Mouse (Mus musculus) cortical plate, adult 2 months (tissue): ENCODE data around the gene Dpy19l3. TPM values are rescaled to one million over a fixed set of nuclear protein-coding genes. Genes with fewer than 3 reads are reported as not detected.

ENCODE experiments used
- H3K27ac ChIP-seq: fragments of 200-500 bp; 2 replicates; pipeline ENCODE4 v1.5.1; 2012; ENCODE audit warnings: low read length, control low read depth, inconsistent platforms; ENCODE audit not compliant: insufficient read depth
- H3K4me1 ChIP-seq: fragments of 200-500 bp; 2 replicates; pipeline ENCODE4 v1.6.1; 2011; ENCODE audit warnings: low read length; ENCODE audit not compliant: control insufficient read depth, insufficient read depth
- H3K4me3 ChIP-seq: fragments of 200-500 bp; 2 replicates; pipeline ENCODE4 v1.5.1; 2011; ENCODE audit warnings: mild to moderate bottlenecking, low read length, control low read depth; ENCODE audit not compliant: insufficient read depth
- CTCF ChIP-seq: fragments of 200-500 bp; IDR thresholded peaks from 2 replicates; pipeline ENCODE4 v1.5.1; 2011; ENCODE audit warnings: mild to moderate bottlenecking, control low read depth, low read length; ENCODE audit not compliant: insufficient read depth; ENCODE audit errors: extremely low read depth
- POLR2A ChIP-seq: fragments of 200-500 bp; IDR thresholded peaks from 2 replicates; pipeline ENCODE4 v1.6.1; 2011; ENCODE audit warnings: mild to moderate bottlenecking, low read length, control low read depth; ENCODE audit not compliant: insufficient read depth; ENCODE audit errors: extremely low read depth
- polyA plus RNA-seq: library from polyadenylated mRNA; depleted of rRNA; stranded (reverse); fragments of >200 nt; gene quantifications from 2 replicates; pipeline ENCODE4 v1.2.3, GENCODE M21; 2012

Gene Dpy19l3
- polyA plus RNA-seq, 1 experiment, result 21.3 TPM

DNA sequence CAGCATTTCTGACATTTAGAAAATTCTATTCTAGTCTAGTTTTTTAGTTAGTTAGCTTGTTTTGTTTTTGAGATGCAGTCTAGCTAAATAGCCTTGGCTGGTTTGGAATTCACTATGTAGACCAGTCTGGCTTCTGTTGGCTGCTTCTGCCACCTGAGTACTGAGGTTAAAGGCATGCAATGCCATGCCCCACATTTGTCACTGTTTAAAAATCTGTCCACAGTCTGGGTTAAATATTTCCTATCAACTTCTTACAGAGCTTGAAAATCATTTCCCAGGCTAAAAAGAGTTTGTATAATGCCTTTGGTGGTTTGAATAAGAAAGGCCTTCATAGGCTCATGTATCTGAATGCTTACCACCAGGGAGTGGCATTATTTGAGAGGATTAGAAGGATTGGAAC is 15.4 kb downstream of the Dpy19l3 start:
- TF ChIP-seq POLR2A (no peak), CTCF (no peak)
- H3K27ac ChIP-seq, result no peak overlapping the region
- peaks cover 5% of the 10 kb centered on the region; the same call in 1 of the 2 replicates for H3K4me1 ChIP-seq
- no peak overlapping the region for H3K4me3 ChIP-seq

DNA sequence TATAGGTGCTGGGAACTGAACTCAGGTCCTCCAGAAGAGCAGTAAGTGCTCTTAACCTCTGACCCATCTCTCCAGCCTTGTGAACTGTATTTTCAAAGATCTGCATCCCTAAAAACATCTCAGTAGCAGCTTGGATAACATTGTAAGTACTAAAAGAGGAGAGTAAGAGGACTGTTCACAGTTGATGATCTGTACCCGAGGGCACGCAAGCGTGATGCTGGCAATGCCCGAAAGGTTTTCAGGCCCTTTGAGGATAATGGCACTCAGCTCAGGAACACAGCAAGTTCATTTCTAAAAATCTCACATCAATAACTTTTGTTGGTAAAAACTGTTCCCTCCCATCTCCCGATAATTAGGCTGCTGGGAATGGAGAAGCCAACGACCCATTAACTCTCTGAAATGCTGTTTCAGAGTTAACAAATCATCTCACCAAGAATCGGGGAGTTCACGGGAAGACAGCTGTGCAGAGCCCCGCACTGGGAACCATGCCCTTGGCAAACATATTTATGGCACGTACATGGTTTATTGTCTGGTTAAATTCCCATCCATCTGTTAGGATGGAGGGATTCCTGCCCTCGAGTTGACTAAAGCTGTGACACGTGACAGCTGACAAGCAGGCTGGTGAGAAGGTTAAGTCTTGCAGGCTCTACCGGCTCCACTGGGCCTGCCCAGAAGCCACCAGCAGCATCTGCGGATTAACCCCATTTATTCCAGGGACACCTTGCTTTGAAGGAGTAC is 20.8 kb downstream of the Dpy19l3 start:
- no peak overlapping the region for H3K27ac ChIP-seq
- TF ChIP-seq CTCF (no peak), POLR2A (no peak)
- no peaks in the 10 kb centered on the region for H3K4me1 ChIP-seq
- no peak overlapping the region for H3K4me3 ChIP-seq

DNA sequence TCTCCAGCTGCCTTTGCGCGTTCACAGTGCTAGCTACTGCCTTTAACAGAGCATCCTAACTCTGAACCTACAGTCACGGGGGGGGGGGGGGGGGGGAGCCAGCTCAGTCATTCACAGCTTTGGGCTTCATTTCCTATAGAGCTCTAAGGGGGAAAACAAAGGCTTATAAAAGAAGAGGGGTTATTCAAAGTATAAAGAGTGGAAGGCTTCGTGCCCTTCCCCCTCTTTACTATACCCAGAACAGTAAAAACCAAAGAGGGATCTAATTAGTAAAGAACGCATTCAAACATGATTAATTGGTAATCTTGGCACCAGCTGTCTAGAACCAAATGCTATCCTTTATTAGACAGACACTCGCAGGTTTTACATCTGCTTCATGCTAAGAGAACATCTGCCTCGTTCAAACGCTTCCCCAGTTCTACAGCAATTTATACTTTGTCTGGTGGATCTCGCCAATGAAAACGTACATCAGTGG is 21.6 kb downstream of the Dpy19l3 start:
- Histone ChIP-seq H3K27ac (no peak overlapping the region), H3K4me1 (no peaks in the 10 kb centered on the region), H3K4me3 (no peak overlapping the region)
- TF ChIP-seq CTCF (no peak), POLR2A (no peak)

DNA sequence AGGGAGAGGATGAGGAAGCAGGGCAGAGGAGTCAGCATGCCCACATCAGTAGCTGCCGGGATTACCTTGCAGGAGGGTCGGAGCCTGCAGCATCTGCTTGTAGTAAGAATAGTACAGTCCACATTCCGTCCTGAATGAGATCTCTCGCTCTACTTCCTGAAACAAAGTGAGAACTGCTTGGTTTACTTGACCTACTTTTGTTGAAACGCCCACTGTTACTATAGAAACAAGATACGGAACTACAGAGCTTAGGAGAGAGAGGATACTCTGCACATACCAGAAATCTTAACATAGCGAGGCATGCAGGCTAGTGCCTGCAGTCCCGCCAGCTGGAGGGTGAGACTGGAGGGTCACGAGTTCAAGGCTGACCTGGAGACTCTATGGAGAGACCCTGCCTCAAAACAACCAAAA is 24.6 kb downstream of the Dpy19l3 start:
- TF ChIP-seq CTCF (no peak), POLR2A (no peak)
- H3K4me1 ChIP-seq, result no peaks in the 10 kb centered on the region
- no peak overlapping the region for H3K27ac ChIP-seq
- H3K4me3 ChIP-seq, result no peak overlapping the region

DNA sequence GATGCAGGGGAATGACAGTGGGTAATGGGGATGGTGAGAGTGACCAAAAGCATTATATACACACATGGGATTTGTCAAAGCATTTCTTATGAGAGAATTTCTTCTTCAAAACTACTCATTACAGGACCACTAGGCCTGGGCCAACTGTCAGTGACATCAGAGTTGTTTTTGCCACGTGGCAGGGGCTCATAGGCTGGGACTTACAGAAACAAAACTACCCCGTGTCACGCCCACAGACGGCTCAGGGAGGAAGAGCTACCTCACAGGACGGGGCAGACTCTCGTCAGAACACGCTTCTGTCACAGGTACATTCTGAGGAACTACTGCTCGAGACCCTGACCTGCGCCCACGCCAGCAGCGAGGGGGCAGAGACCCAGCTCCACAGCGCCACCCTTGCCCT is 25.9 kb downstream of the Dpy19l3 start:
- H3K4me3 ChIP-seq, result no peak overlapping the region
- H3K4me1 ChIP-seq, result no peaks in the 10 kb centered on the region
- TF ChIP-seq CTCF (no peak), POLR2A (no peak)
- no peak overlapping the region for H3K27ac ChIP-seq

DNA sequence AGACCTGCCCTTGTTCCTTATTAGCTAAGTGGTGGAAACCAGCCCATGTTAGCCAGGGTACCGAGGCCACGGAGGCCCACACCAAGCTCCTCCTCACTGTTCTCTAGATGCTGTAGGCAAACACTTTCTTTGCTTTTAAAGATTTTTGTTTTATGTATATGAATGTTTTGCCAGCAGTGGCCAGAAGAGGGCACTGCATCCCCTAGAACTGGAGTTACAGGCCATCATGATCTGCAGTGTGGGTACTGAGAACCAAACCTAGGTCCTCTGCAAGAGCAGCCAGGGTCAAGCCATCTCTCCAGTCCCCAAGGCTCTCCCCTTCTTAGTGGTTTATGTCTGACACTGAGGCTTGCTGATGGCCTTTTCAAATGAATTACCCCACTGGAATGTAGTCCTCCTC is 31.2 kb downstream of the Dpy19l3 start:
- Histone ChIP-seq H3K4me3 (no peak overlapping the region), H3K4me1 (no peaks in the 10 kb centered on the region), H3K27ac (no peak overlapping the region)
- TF ChIP-seq CTCF (0 out of 2 replicates have a peak, but pooled peaks have one; percentile 6), POLR2A (no peak)

DNA sequence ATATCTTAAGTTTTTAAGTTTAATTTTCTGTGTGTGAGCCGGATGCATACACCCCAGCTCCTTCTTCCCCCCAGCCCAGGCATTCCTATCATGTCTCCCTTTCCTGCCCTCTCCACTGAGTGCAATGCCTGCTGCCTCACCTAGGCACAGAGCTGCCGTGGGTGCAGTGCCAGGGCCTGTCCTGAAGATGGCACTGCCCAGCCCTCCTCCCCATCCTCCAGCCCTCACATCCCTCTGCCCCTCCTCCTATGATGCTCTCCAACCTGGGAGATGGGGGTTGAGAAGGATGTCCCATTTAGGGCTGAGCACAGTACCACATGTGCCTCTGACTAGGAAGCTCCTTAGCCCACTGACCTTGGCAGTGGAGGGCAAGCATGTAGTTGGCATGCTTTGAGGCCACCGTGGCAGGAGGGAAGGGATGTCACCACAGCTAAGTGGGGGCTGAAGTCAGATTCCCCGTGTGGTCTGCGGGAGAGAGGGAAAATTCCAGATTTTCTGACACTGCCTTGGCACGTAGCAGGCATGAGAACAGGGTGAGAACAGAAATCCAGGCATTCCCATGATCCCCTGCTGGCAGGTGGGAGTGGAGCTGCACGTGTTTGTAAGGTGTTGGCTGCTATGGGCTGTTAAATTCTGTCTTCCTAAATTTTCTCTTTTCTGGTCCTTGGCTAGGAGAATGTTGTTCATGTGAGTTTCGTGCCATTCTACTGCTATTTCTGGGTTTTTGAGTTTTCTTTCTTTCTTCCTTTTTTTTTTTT is 35.7 kb downstream of the Dpy19l3 start:
- TF ChIP-seq CTCF, result no peak
- no peak for TF ChIP-seq POLR2A
- H3K4me1 ChIP-seq, result no peaks in the 10 kb centered on the region
- no peak overlapping the region for H3K27ac ChIP-seq
- no peak overlapping the region for H3K4me3 ChIP-seq

DNA sequence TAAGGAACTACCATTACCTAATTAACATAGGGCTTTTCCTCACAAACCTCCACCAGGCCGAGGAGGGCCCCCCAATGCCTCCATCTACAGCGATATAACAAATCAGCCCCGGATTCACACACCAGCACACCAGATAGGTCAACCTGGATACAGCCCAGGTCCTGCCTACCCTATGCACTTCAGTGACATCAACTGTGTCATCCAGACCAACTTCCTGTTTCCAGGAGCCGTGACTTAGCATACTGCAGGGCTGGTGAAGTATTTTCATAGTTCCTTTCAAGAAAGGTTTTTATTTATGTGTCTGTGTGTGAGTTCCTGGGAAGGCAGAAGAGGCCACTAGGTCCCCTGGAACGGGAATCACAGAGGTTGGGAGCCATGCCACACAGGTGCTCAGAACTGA is 43.9 kb downstream of the Dpy19l3 start:
- no peak overlapping the region for H3K27ac ChIP-seq
- no peaks in the 10 kb centered on the region for H3K4me1 ChIP-seq
- TF ChIP-seq POLR2A, result no peak
- TF ChIP-seq CTCF, result no peak
- no peak overlapping the region for H3K4me3 ChIP-seq

DNA sequence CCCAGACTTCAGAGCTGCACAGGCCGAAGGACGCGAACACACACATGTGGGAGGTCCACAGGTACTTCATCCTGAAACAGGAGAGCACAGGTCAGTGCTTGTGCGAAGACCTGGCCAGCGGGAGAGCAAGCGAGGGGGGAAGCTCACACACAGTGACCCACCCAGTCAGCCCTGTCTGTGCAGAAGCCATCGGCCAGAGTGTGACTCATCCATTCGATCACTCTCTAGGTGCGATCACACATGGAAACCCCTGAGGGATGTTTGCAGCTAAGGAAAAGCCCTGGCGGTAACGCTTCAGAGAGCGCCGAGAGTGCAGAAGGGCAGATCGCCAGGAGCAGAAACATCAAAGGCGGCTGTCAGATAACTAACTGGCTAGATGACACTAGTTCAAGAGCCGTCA is 46.2 kb downstream of the Dpy19l3 start:
- no peak overlapping the region for H3K27ac ChIP-seq
- no peak for TF ChIP-seq CTCF
- TF ChIP-seq POLR2A, result no peak

DNA sequence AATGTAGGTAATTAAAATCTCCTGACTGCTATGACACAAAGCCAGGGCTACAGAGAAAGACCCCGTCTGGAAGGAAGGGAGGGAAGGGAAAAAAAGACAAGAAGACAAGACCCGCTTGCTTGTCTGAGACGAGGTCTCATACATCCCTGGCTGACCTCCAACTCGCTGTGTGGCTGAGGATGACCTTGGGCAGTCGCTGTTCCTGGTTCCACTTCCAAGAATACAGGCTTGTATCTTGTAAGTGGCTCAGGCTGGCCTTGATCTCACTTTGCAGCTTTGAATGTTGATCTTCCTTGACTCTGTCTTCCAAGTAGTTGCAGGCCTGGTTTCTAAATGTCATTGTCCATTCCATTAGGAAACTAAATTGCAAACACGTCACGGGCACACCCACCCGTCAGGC is 55.2 kb downstream of the Dpy19l3 start:
- TF ChIP-seq CTCF (no peak), POLR2A (no peak)
- Histone ChIP-seq H3K27ac (no peak overlapping the region), H3K4me1 (no peaks in the 10 kb centered on the region), H3K4me3 (no peak overlapping the region)

More for the DNA sequence above, 46.2 kb downstream of the Dpy19l3 start:
- H3K4me3 ChIP-seq, result no peak overlapping the region
- H3K4me1 ChIP-seq, result no peaks in the 10 kb centered on the region
